Mouse (Mus musculus) CH12F3 (cell line): Measurements from ENCODE around the gene Gm10203.

Source experiments
- in situ Hi-C: fragments of 300-500 bp; cut with MboI; formaldehyde crosslinking; loops from 2 replicates; pipeline ENCODE4 v1.14.3; 2020; ENCODE audit warnings: low sequenced_read_pairs

Gm10203 gene

DNA sequence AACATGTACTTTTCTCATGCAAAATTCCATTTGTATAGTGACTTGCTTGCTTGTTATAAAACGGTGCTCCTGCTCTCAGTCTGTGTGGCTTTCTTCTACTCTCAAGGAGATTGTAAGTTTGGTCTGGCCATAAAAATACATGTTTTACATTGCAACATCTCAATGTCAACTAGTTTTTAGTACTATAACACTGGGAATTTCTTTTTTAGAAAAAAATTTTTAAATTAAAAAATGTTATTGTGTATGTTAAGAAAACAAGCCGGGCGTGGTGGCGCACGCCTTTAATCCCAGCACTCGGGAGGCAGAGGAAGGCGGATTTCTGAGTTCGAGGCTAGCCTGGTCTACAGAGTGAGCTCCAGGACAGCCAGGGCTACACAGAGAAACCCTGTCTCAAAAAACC is at the start of gene Gm10203:
Gene Gm10203 (plus strand): TSS at position 301 of the 400 bp plus-strand sequence.
- in situ Hi-C loops: loop anchor here (5.0 kb wide), 1 partner anchor 247 kb away; no protein-coding TSS in a partner anchor

DNA sequence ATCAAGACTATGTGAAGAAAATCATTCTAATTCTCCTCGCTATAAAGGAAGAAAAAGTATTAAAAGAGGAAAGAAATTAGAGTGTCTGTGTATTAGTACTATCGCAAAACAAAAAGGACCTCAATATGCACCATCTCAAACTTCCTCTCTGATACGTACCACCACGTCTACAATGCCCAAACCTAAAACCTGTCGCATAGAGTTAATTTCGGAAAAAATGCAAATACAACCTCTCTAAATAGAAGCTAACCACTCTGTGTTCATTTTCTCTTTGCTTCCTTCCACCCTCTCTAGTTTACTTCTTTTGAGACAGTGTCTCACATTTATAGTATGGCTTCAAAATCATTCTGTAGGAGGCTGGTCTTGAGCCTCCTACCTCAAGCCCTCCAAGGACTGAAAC is 37.6 kb upstream of the Gm10203 start:
- in situ Hi-C loops: no loop called here

DNA sequence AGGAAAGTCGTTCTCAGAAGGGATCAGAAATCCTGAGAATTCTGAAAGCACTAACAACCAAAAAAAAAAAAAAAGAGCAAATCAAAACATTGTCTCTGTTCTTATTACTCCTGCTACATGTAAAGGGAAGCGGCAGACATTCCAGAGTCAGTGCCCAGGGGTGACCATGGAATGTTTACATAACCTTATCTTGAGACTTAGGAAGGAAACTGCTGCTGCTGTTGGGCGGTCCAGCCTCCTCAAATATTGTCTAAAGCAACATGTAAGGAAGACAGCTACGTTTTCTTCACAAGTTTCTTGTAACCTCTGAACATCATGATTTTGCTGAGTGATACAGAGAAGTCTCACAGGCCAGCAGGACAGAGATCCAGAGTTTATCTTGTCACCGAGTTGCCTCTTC is 36.5 kb upstream of the Gm10203 start:
- in situ Hi-C loops: no loop called here

DNA sequence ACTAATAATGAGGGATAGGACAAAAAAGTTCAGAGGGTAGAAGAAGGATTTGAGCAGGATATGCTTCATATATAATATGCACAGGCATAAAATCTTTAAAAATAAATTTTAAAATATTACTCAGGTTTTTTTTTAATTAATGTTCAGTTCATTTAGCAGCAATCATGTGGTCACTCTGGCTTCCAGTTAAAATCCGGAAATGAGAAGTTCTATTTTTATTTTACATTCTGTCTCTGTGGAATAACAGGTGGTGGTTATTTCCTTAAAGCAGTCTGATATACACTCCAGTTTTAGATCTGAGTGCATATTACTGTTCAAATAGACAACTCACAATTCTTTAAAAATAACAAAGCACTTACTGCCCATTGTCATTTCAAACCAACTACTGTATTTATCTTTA is 35.4 kb upstream of the Gm10203 start:
- in situ Hi-C loops: no loop called here

DNA sequence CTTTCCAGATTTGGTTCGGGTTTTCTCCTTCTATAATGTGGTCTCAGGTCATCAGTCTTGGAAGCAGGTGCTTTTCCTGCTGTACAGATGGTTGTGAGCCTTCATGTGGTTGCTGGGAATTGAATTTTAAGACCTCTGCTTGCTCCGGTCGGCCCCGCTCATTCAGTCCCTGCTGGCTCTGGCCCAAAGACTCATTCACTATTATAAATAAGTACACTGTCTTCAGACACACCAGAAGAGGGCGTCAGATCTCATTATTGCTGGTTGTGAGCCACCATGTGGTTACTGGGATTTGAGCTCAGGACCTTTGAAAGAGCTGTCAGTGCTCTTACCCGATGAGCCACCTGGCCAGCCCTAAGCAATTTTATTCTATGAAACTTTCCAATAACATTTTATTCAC is 34.6 kb upstream of the Gm10203 start:
- in situ Hi-C loops: no loop called here

DNA sequence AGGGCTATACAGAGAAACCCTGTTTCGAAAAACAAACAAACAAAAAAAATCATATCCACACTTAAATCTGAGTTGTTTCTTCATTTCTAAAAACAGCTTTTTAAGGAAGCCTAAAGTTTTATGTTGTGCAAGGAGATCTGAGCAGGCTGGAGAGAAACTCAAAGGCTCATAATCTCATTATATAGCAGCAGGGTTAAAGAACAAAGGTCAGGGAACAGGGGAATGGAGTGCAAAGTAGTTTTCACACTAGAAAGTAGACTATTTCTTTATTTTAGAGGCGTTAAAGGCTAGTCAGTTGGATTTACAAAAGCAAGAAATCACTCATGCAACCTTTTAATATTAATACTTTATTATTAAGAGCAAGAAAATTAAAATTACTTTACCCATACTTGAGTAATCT is 33.7 kb upstream of the Gm10203 start:
- in situ Hi-C loops: no loop called here

- in situ Hi-C loops: no loop called here
Measured at GRCm38 (mm10) chr6:149097276-149097675, 32.7 kb upstream of the Gm10203 start.

GRCm38 (mm10) chr6:149098993-149099392 is 31.0 kb upstream of the Gm10203 start:
- in situ Hi-C loops: no loop called here

DNA sequence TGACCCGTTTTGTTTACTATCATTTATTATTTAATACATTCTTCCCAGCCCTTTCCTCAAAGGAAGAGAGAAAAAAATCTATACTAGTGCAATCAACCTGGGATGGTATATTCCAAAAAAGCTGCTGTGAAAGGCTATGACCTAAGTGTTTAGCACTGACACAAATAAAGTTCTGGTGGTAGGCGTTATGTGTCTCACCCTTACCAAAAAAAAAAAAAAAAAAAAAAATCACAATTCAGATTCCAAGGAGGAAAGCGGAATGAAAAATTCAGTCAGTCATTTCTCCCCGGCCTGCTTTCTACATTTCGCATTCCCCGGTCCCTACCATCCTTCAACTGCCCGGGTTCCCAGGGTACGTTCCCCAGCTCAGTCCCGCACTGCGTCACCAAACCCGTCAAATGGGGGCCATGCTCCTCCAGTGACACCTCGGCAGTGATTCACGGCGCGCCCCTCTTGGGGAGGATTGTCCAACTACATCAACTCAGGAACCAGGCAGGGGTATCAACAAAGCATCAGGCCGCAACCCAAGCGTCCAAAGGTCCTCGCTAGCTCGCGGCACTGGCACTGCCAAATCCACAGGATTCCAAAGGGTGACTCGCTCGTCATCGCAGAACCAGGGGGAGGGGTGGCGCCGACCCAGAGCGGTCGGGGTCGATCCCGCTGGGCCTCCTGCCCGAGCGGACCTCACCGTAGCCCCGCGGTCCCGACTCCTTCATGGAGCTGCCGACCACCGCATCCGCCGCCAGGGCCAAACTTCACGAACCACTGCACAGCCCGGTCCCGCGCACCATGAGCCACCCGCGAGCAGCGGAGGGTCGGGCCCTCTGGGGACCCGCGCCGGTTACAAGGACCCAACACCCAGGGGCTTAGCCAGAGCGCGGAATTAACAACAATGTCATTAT is 29.5 kb upstream of the Gm10203 start:
- in situ Hi-C loops: no loop called here

GRCm38 (mm10) chr6:149101076-149101942 is 28.7 kb upstream of the Gm10203 start, which contains the start of gene Dennd5b:
Gene Dennd5b, minus strand, starts transcription at chr6:149101680.
- in situ Hi-C loops: no loop called here

GRCm38 (mm10) chr6:149101943-149102243 is 28.1 kb upstream of the Gm10203 start:
- in situ Hi-C loops: no loop called here

GRCm38 (mm10) chr6:149103451-149103850 is 26.5 kb upstream of the Gm10203 start:
- in situ Hi-C loops: no loop called here

GRCm38 (mm10) chr6:149107615-149108014 is 22.4 kb upstream of the Gm10203 start:
- in situ Hi-C loops: no loop called here

- in situ Hi-C loops: no loop called here
Measured at GRCm38 (mm10) chr6:149108909-149109308, 21.1 kb upstream of the Gm10203 start.

DNA sequence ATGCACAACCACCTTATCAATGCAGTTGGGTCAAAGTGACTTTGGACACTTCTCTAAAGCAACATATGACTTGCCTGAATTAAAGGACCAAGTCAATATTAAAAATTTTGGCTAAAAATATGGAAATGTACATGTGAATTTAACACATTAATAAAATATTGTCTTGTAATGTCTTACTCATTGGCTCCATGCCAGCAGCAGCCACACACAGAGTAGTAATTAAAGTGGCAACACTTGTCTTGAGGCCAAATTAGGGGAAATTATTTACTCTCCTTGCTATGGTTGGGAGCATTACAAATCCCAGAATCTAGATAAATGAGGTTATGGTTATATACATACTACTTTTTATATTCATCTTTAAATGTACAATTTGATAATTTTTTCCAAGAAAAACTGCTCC is 13.0 kb upstream of the Gm10203 start:
- in situ Hi-C loops: loop anchor here (5.0 to 10.0 kb wide), 2 partner anchors 52 to 105 kb away; no protein-coding TSS in a partner anchor

GRCm38 (mm10) chr6:149118935-149119334 is 11.0 kb upstream of the Gm10203 start:
- in situ Hi-C loops: loop anchor here (5.0 to 10.0 kb wide), 2 partner anchors 54 to 107 kb away; no protein-coding TSS in a partner anchor

DNA sequence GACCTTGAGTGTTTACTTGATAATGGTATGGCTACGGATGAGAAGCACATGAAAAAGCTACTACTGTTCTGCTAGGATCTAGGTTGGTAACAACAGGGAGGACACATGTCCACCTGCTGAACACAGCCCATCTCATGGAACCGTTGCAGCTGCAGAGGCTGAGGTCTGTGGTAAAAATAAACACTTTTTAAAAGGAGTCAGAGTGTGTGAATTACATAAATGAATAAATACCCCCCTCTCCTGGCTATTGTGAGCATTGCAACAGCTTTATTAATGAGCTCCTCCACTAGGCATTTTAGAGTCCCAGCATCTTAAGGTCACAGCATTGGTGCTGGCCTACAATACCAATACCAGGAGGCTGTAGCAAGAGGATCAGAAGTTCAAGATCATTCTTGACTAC is 10.1 kb upstream of the Gm10203 start:
- in situ Hi-C loops: loop anchor here (5.0 to 10.0 kb wide), 2 partner anchors 55 to 108 kb away; no protein-coding TSS in a partner anchor

DNA sequence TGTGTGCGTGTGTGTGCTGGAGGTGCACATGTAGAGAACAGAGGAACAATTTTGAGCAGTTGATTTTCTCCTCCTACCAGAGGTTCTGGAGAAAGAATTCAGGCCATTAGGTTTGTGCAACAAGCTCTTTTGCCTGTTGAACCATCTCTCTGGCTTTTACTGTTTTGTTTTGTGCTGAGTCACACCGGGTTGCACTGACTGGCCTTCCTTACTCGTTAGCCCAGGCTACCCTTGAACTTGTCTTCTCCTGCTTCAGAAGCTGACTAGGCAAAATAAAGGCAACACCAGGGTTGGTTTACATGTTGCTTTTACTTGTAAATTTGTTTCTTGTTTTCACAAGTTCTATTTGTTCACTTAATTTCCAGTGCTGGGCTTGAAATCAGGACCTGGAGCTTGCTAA is 6.9 kb upstream of the Gm10203 start:
- in situ Hi-C loops: no loop called here

DNA sequence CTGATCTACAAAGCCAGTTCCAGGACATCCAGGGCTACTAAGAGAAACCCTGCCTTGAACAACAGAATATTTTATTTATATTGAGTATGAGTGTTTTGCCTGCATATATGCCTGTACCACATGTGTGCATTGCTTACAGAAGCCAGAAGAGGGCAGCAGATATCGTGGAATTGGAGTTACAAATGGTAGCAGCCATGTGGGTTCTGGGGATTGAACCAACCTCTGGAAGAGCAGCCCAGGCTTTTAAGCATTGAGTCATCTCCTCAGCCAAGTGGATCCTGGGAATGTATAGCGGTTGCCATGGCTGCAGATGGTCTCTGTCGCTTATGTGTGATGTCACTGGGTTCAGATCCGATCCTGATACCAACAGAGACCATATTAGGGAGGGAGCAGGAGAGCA is 3.3 kb upstream of the Gm10203 start:
- in situ Hi-C loops: loop anchor here (5.0 kb wide), 1 partner anchor 251 kb away; no protein-coding TSS in a partner anchor

DNA sequence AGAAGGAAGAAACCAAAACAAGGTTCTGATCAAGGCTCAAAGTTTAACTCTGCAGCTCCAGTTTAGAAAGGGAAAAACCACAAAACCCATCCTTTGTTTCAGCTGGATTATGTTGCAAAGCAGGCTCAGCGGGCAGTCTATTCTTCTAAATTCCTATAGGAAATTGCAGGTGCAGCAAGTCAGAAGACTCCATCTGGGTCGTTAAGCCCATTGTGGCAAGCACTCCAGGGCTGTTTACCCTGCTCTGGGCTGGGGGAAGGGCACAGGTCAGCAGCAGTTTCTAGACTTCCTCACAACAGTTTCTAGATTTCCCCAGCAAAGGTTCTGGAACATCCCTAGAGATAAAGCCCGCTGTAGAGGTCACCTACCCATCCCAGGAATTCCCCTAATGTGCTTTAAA is 1.1 kb downstream of the Gm10203 start:
- in situ Hi-C loops: no loop called here

DNA sequence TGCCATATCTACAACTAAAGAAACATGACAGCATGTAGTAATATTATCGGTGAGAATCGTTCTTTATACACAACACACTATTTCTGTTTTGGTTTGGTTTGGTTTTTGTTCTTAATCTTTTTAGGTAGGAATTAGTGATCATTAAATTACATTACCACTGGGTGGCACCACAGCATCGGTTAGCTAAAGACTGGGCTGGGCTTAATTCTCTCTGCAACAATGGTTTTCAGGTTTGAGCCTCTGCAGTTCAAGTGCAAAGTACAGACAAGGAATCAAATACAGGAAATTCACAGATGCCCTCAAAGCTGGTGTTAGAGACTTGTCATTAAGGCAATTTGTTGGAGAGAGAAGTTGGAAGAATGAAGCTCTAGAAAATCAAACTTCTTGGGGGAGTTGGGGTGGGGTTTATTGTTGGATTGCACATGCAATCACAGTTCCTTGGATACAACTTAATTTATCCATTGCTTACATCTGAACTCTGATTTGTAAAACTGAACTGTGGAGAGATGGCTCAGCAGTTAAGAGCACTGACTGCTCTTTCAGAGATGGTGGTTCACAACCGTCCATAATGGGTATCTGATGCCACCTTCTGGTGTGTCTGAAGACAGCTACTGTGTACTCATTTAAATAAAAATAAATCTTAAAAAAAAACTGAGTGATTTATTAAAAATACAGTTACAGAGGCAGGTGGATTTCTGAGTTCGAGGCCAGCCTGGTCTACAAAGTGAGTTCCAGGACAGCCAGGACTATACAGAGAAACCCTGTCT is 2.5 kb downstream of the Gm10203 start:
- in situ Hi-C loops: no loop called here
